Mouse (Mus musculus) lung, adult 2 months (tissue): Measurements from ENCODE around the gene Cwc22.

Experiments used
- CTCF ChIP-seq: fragments of 200-500 bp; IDR thresholded peaks from 2 replicates; pipeline ENCODE4 v1.5.1; 2011; ENCODE audit warnings: mild to moderate bottlenecking, low read length, control low read depth; ENCODE audit not compliant: insufficient read depth
- POLR2A ChIP-seq: fragments of 200-500 bp; IDR thresholded peaks from 2 replicates; pipeline ENCODE4 v1.6.1; 2011; ENCODE audit warnings: low read depth, mild to moderate bottlenecking, control low read depth, low read length, borderline replicate concordance; ENCODE audit errors: extremely low read depth

- TF ChIP-seq CTCF (no peak), POLR2A (no peak)
Observed at GRCm38 (mm10) chr2:77985991-77986730, 40.0 kb upstream of the Cwc22 start.
